Mouse (Mus musculus) embryonic facial prominence, embryonic 12.5 days (tissue): ENCODE data around the gene Lrrc75a. TPM values are rescaled to one million over a fixed set of nuclear protein-coding genes. Genes with fewer than 3 reads are reported as not detected.

Experiments used
- ATAC-seq: fragments of 200-750 bp; cut with Nextera tagmentation; 2 replicates; pipeline ENCODE4 v1.8.0; 2017; ENCODE audit not compliant: insufficient number of reproducible peaks, insufficient read depth, low FRiP score, low TSS enrichment
- H3K27ac ChIP-seq: fragments of 300-500 bp; sonication (generic); 2 replicates; pipeline ENCODE4 v1.5.1; 2016; ENCODE audit warnings: mild to moderate bottlenecking
- H3K27me3 ChIP-seq: fragments of 300-500 bp; sonication (generic); 2 replicates; pipeline ENCODE4 v1.6.1; 2016; ENCODE audit warnings: mild to moderate bottlenecking, moderate library complexity
- H3K36me3 ChIP-seq: fragments of 300-500 bp; sonication (generic); 2 replicates; pipeline ENCODE4 v1.6.1; 2016; ENCODE audit warnings: mild to moderate bottlenecking
- H3K4me1 ChIP-seq: fragments of 300-500 bp; sonication (generic); 2 replicates; pipeline ENCODE4 v1.6.1; 2016
- H3K4me2 ChIP-seq: fragments of 300-500 bp; sonication (generic); replicated peaks from 2 replicates; pipeline ENCODE4 v1.6.1; 2016; ENCODE audit warnings: mild to moderate bottlenecking, moderate library complexity
- H3K4me3 ChIP-seq: fragments of 300-500 bp; sonication (generic); 2 replicates; pipeline ENCODE4 v1.5.1; 2016; ENCODE audit warnings: mild to moderate bottlenecking
- H3K9ac ChIP-seq: fragments of 300-500 bp; sonication (generic); 2 replicates; pipeline ENCODE4 v1.6.1; 2016; ENCODE audit warnings: mild to moderate bottlenecking, moderate library complexity
- H3K9me3 ChIP-seq: fragments of 300-500 bp; sonication (generic); 2 replicates; pipeline ENCODE4 v1.6.1; 2016; ENCODE audit warnings: mild to moderate bottlenecking, moderate library complexity
- WGBS: fragments of 180-500 bp; shearing (Covaris S2); methylation state at CpG from one replicate; pipeline ENCODE4 v1.1.7; 2016; 5-methylcytosine and 5-hydroxymethylcytosine counted together
- polyA plus RNA-seq: library from polyadenylated mRNA; unstranded; fragments of >200 nt; fragmentation: Nextera tagmentation; extraction: Ambion mirVana; gene quantifications from 2 replicates; pipeline ENCODE4 v1.2.1, GENCODE M21; 2016

Gene Lrrc75a
- polyA plus RNA-seq, 1 experiment from 2014 or later: 22.6 TPM

GRCm38 (mm10) chr11:62631138-62631537 is 17.2 kb downstream of the Lrrc75a start:
- ATAC-seq: no peak
- H3K9me3 ChIP-seq: no peaks in the 10 kb centered on the region
- 0 out of 2 replicates have a peak, but pooled peaks cover 2% of the 10 kb centered on the region for H3K36me3 ChIP-seq
- no peak overlapping the region for H3K4me2 ChIP-seq
- H3K27ac ChIP-seq: 0 out of 2 replicates have a peak overlapping the region, but pooled peaks have one; percentile 76
- H3K4me3 ChIP-seq: no peak overlapping the region
- H3K9ac ChIP-seq: no peak overlapping the region
- H3K4me1 ChIP-seq: peaks cover 44% of the 10 kb centered on the region
- H3K27me3 ChIP-seq: no peaks in the 10 kb centered on the region
- WGBS: 31% methylated on average over 4 of the region's 4 CpGs

DNA sequence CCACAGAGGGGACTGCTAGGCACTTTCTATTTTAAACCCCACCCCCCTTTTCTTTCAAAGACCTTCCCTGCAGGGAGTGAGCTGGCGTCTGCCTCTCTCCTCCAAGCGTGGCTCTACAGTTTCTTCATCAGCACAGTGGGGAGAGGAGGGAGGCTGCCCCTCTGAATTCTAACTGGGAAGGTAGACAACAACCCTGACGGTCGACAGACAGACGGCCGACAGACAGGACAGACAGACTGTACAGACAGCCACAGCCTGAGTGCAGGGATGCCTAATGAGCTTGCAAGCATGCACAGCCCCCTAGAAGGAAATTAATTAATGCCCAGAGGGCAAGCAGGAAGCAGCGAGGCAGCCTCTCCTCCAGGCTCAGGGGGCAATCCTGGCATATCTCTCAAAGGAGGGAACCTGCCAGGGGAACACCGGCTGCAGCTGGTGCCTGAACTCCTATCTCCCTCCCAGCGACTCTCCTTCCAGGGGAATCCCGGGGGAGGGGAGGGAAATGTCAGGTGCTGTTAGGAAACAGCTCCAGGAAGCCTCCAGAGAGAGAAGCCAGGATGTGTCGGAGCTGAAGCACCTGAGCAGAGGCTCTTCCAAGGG is 18.0 kb downstream of the Lrrc75a start:
- no peaks in the 10 kb centered on the region for H3K9me3 ChIP-seq
- H3K36me3 ChIP-seq: 0 out of 2 replicates have a peak, but pooled peaks cover 3% of the 10 kb centered on the region
- peaks cover 43% of the 10 kb centered on the region for H3K4me1 ChIP-seq
- peak; percentile 58 for ATAC-seq
- peak overlapping the region; percentile 41 for H3K4me2 ChIP-seq
- no peak overlapping the region for H3K4me3 ChIP-seq
- 2% methylated on average over 11 of the region's 11 CpGs for WGBS
- H3K27me3 ChIP-seq: no peaks in the 10 kb centered on the region
- peak overlapping the region; percentile 16; the same call in 1 of the 2 replicates for H3K9ac ChIP-seq
- peak overlapping the region; percentile 76 for H3K27ac ChIP-seq

DNA sequence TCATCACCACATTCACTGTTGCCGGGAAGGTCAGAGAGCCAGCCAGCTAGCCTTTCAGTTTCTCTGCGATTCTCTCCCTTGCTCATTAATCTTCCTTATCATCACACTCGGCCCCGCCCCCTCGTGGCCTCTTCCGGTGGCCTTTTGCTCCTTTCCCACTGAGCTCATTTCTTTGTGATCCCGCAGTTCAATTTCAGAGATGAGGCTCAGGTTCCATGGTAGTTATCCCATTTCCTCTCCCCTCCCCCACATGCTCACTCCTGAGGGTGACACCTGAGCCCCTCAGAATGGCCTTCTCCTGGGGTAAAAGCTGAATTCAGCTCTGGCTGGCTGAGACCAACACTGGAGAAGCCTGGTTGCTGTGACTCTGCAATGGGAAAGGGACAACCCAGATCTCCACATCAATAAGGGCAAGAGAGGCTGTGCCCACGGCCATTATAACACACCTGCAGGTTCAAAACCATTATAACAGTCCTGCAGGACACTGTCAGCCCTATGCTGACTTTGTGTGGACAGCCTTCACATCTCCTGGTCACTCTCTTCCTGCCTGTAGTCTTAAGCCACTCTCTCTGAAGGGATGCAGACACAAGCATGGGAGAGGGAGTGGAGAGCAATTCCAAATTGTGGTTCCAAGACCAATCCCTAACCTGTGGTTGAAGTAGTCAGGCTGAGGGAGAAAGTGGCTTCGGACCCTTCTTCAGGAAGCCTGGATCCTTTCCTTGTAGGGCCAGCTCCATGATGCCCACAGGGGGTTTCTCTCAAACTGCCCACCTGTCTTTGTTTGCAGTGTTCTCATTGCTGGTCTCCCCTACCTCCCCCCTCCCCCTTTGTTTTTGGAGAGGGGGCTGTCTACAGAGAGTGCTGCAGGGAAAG is 18.7 kb downstream of the Lrrc75a start:
- H3K27me3 ChIP-seq: no peaks in the 10 kb centered on the region
- 0 out of 2 replicates have a peak, but pooled peaks cover 3% of the 10 kb centered on the region for H3K36me3 ChIP-seq
- peak overlapping the region; percentile 76 for H3K27ac ChIP-seq
- WGBS: 5% methylated on average over 9 of the region's 9 CpGs
- peak overlapping the region; percentile 16; the same call in 1 of the 2 replicates for H3K9ac ChIP-seq
- ATAC-seq: no peak; the same call in 1 of the 2 replicates
- H3K9me3 ChIP-seq: no peaks in the 10 kb centered on the region
- H3K4me2 ChIP-seq: peak overlapping the region; percentile 41
- no peak overlapping the region for H3K4me3 ChIP-seq
- peaks cover 50% of the 10 kb centered on the region for H3K4me1 ChIP-seq

DNA sequence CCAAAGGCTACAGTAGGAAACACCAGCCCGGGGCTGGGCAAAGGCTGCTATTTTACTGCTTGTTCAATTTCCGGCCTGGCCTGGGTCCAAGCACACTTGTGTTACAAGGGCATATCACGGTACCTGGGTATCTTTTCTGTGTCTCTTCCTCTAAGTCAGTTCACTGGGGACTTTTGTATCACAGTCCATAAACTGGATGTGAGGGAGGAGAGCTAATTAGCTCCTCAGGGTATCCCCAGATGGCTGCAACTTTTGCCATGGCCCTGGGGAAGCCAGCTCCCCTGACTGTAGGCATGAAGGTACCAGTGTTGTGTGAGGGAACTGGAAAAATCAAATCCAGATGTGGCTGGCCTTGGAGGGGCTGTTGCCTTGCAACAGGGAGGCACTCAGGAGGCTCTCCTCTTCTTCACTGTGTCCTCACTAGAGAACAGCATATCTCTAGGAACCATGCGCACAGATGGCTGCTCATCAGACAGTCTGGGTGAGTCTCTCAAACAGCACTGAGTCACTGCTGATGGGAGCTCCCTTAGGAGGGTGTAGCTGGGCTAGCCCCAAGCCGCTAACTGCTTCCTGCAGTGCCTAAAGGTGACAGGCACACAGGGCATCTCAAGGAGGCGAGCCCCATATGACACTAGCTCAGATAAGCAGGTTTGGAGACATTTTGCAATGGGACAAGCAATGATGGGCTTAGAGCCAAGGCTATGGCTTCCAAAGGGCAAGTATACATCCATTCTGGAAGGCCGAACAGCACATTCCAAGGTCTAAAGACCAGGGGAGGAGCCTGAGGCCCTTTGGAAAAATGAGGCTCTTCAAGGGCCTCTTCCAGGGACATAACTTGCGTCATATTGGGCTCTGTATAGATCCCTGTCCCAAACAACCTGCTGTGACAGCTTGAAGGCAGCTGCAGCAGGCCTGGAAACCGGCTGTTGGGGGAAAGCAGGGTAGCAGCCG is 23.7 kb downstream of the Lrrc75a start:
- Histone ChIP-seq H3K4me2 (peak overlapping the region; percentile 23; the same call in 1 of the 2 replicates), H3K9me3 (no peaks in the 10 kb centered on the region), H3K9ac (peak overlapping the region; percentile 19; the same call in 1 of the 2 replicates), H3K27ac (peak overlapping the region; percentile 84), H3K4me3 (no peak overlapping the region), H3K4me1 (peaks cover 47% of the 10 kb centered on the region), H3K27me3 (no peaks in the 10 kb centered on the region), H3K36me3 (peaks cover 3% of the 10 kb centered on the region)
- 32% methylated on average over 10 of the region's 10 CpGs for WGBS
- ATAC-seq: peak; percentile 42; the same call in 1 of the 2 replicates

DNA sequence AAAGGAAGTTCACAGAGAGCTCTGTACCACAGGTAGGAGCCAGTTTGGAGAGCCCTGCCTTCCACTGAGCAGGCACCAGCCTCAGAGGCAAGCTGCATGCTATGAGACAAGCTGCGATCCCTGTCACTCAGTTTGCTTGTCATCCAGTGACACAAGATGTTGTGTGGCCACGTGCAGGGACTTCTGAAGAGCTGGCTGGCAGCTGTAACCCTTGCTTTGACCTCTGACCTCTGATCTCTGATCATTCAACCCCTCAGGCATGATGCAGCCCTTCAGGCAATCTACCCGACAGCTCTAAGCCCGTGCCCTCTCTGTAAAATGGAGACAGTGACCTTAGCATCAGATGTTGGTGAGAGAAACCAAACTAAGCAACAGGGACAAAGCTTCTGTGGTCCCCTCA is 25.5 kb downstream of the Lrrc75a start:
- Histone ChIP-seq H3K4me2 (no peak overlapping the region), H3K27me3 (no peaks in the 10 kb centered on the region), H3K27ac (no peak overlapping the region), H3K4me1 (peaks cover 30% of the 10 kb centered on the region), H3K9me3 (no peaks in the 10 kb centered on the region), H3K9ac (no peak overlapping the region), H3K36me3 (peaks cover 12% of the 10 kb centered on the region), H3K4me3 (no peak overlapping the region)
- 35% methylated on average over 4 of the region's 4 CpGs for WGBS
- no peak for ATAC-seq

DNA sequence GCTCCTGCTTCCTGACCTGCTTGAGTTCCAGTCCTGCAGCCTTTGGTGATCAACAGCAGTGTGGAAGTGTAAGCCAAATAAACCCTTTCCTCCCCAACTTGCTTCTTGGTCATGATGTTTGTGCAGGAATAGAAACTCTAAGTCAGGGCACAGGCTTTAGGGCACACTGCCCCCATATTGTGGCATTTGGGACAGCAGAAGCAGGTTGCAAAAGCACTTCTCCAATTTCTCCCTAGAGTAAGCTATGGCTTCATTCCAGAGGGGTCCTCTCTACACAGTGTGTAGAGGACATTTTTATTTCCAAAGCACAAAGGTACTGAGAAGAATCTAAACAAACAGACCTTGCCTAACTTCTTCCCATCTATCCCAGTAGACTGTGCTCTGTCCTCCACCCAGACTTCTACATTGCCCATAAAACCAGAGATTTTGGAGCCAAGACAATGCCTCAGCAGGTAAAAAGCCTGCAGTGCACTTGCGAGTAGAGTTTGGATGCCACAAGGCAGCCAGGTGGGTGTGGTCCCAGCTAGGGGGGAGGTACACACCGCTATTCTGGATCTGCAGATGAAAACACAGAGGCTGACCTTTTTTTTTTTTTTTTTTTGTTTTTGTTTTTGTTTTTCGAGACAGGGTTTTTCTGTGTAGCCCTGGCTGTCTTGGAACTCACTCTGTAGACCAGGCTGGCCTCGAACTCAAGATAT is 26.6 kb downstream of the Lrrc75a start:
- H3K9me3 ChIP-seq: no peaks in the 10 kb centered on the region
- H3K4me3 ChIP-seq: no peak overlapping the region
- H3K4me1 ChIP-seq: peaks cover 24% of the 10 kb centered on the region
- ATAC-seq: no peak
- H3K9ac ChIP-seq: no peak overlapping the region
- H3K27ac ChIP-seq: no peak overlapping the region
- no peak overlapping the region for H3K4me2 ChIP-seq
- peaks cover 23% of the 10 kb centered on the region for H3K36me3 ChIP-seq
- WGBS: 82% methylated on average over 4 of the region's 4 CpGs
- no peaks in the 10 kb centered on the region for H3K27me3 ChIP-seq

- no peak overlapping the region for H3K4me2 ChIP-seq
- H3K27me3 ChIP-seq: no peaks in the 10 kb centered on the region
- 95% methylated on average over 8 of the region's 8 CpGs for WGBS
- H3K4me3 ChIP-seq: no peak overlapping the region
- peaks cover 24% of the 10 kb centered on the region for H3K36me3 ChIP-seq
- H3K9me3 ChIP-seq: no peaks in the 10 kb centered on the region
- H3K9ac ChIP-seq: no peak overlapping the region
- ATAC-seq: no peak
- no peak overlapping the region for H3K27ac ChIP-seq
- H3K4me1 ChIP-seq: peaks cover 24% of the 10 kb centered on the region
Measured at GRCm38 (mm10) chr11:62621079-62621478, 27.2 kb downstream of the Lrrc75a start.

- Histone ChIP-seq H3K9me3 (no peaks in the 10 kb centered on the region), H3K4me3 (no peak overlapping the region), H3K27me3 (no peaks in the 10 kb centered on the region), H3K4me1 (peaks cover 12% of the 10 kb centered on the region), H3K9ac (no peak overlapping the region), H3K4me2 (no peak overlapping the region), H3K27ac (no peak overlapping the region), H3K36me3 (peaks cover 30% of the 10 kb centered on the region)
- WGBS: 85% methylated on average over 4 of the region's 4 CpGs
- no peak for ATAC-seq
Measured at GRCm38 (mm10) chr11:62615456-62615855, 32.9 kb downstream of the Lrrc75a start.

DNA sequence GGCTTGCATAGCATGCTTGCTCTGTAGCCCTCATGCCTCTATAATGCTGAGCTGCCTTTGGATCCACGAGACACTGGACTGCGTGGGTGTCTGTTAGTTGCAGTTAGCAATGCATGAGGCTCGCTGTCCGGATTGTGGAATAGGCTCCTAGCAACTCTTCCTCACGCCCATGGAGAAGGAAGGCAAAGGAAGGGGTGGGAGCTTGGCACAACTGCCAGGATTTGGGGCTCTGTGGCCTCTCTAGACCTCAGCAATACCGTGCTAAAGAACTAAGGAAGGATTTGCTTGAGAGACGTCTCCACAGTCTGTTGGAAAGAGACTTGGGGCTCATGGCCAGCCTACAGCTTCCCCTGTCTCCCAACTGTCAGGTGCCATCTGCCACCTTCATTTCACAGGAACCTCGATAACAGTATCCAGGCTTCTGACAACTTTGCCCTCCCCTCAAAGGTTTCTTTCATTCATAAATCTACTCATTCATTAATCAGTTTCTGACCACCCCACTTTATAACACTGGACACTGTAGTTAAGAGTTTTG is 33.4 kb downstream of the Lrrc75a start:
- ATAC-seq: no peak
- Histone ChIP-seq H3K36me3 (peaks cover 35% of the 10 kb centered on the region), H3K4me1 (peaks cover 12% of the 10 kb centered on the region), H3K9ac (no peak overlapping the region), H3K4me3 (no peak overlapping the region), H3K9me3 (no peaks in the 10 kb centered on the region), H3K27ac (peak overlapping the region; percentile 82; the same call in 1 of the 2 replicates), H3K27me3 (no peaks in the 10 kb centered on the region), H3K4me2 (no peak overlapping the region)
- WGBS: 91% methylated on average over 8 of the region's 8 CpGs

DNA sequence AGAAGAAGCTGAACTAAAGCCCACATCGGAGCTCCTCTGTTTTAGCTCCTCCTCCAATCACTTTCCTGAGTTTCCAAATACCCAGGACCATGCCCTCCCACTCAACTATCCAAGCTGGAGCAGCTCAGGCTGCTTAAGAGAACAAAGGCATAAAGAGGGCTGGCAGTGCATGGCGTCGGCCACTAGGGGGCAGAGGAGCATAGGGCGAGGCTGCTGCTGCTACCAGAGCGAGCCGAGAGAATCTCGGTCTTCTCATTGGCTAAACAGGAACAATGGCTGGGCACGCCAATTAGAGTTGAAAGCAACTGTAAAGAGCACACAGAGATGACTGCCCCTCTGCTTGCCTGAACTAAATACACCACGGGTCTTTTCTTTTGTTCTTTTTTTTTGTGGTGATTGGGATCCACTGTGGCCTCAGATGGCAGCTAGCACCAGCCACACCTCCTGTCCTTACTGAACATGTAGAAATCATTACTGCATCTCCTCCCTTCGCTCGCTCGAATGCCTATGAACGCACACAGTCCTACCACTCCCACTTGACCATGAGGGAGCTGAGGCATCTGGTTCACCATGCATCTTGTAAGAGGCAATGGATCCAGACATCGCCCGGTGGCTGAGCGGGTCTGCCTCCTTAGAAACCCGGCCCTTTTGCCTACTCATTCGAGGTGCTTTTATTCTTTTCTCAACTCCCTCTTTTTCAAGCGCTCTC is 34.5 kb downstream of the Lrrc75a start:
- H3K9me3 ChIP-seq: no peaks in the 10 kb centered on the region
- H3K4me1 ChIP-seq: peaks cover 12% of the 10 kb centered on the region
- peak overlapping the region; percentile 51 for H3K9ac ChIP-seq
- H3K36me3 ChIP-seq: peaks cover 40% of the 10 kb centered on the region
- H3K27ac ChIP-seq: peak overlapping the region; percentile 82
- peak overlapping the region; percentile 48 for H3K4me2 ChIP-seq
- H3K4me3 ChIP-seq: peak overlapping the region; percentile 20; the same call in 1 of the 2 replicates
- ATAC-seq: peak; percentile 90
- no peaks in the 10 kb centered on the region for H3K27me3 ChIP-seq
- 11% methylated on average over 19 of the region's 19 CpGs for WGBS
